Mouse (Mus musculus): ENCODE measurements at regions not wholly inside any gene's neighbourhood (a gene's known extent, or its start where the extent isn't known, plus 50 kb on each side); places are given as distances from the start of the nearest gene placed in this dataset.

- TF ChIP-seq EP300 (optimal IDR thresholded peaks at IDR 0.05), result no peak
- no peak for TF ChIP-seq CTCF (IDR thresholded peaks at IDR 0.05; ENCODE audit: low read depth)
These were observed 886.4 kb downstream of the Pla2g4a start for GRCm38 (mm10) chr1:149074681-149075080.
